Mouse (Mus musculus) E14TG2a.4 (cell line): ENCODE measurements around the gene Eef1akmt4.

Experiments used
- CTCF ChIP-seq: conservative IDR thresholded peaks from 2 replicates; pipeline ENCODE4 v1.5.1; 2014; ENCODE audit warnings: low read length
- POU5F1 ChIP-seq: IDR thresholded peaks from 2 replicates; pipeline ENCODE4 v1.6.1; 2014; ENCODE audit warnings: low read length, borderline replicate concordance

GRCm38 (mm10) chr16:20611357-20612227, at the start of gene Eef1akmt4, which contains the start of the genes Gm49333 and Alg3:
- no peak for TF ChIP-seq CTCF
- TF ChIP-seq POU5F1 = no peak
